ENCODE assay signal across 13 mouse cellular contexts in the genomic region with DNA sequence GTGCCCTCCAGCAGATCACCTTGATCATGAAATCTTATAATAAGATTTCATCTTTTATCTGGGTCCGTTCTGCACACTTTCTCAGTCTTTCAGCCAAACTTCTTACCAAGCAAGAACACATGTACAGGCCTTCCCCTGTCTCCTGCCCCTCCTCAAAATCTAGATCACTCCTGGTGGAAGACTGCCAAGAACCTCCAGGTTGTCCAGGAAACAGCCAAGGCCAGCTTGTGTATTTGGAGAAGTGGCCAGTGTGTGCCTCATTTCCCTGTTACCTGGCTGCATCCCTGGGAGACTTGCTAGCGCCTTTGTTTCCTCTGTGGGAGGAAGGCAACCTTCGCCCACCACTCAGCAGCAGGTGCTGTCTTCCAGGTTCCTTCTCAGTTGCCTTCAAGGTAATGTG.
"Had no signal": no experiment of that assay in that cellular context is flagged by ENCODE, and none has a peak within 500 bp of the region (broad histone marks: within the 10 kb centered on the region; RNA-seq: fewer than 3 reads in every experiment).

No protein-coding gene starts in this region.

- H3K9ac ChIP-seq: limb, embryonic 15.5 days; liver, embryonic 12.5 days; midbrain, embryonic 13.5 days; neural tube, embryonic 15.5 days had no signal

- H3K9me3 ChIP-seq: limb, embryonic 15.5 days; liver, embryonic 12.5 days; midbrain, embryonic 13.5 days; neural tube, embryonic 15.5 days had no signal

- DNase-seq: kidney, postnatal 36 days; layer of hippocampus, adult 9-11 months; layer of hippocampus, postnatal 36 days; lung, postnatal 36 days; right cerebral cortex, postnatal 4 days; spleen, adult 18-20 months; thymus, adult 18-20 months; thymus, postnatal 14 days had no signal

- H3K27ac ChIP-seq: kidney, postnatal 0 days; limb, embryonic 15.5 days; liver, embryonic 12.5 days; midbrain, embryonic 13.5 days; neural tube, embryonic 15.5 days had no signal

- ATAC-seq: liver, embryonic 12.5 days; midbrain, embryonic 13.5 days had no signal

- H3K4me3 ChIP-seq: limb, embryonic 15.5 days; liver, embryonic 12.5 days; midbrain, embryonic 13.5 days; neural tube, embryonic 15.5 days had no signal

- H3K4me2 ChIP-seq: limb, embryonic 15.5 days; liver, embryonic 12.5 days; midbrain, embryonic 13.5 days; neural tube, embryonic 15.5 days had no signal

- H3K36me3 ChIP-seq: limb, embryonic 15.5 days; liver, embryonic 12.5 days; midbrain, embryonic 13.5 days; neural tube, embryonic 15.5 days had no signal

- H3K4me1 ChIP-seq: limb, embryonic 15.5 days; liver, embryonic 12.5 days; midbrain, embryonic 13.5 days; neural tube, embryonic 15.5 days had no signal

- H3K27me3 ChIP-seq: limb, embryonic 15.5 days; liver, embryonic 12.5 days; midbrain, embryonic 13.5 days; neural tube, embryonic 15.5 days had no signal
